ENCODE assay signal across 43 mouse cellular contexts in the genomic region with DNA sequence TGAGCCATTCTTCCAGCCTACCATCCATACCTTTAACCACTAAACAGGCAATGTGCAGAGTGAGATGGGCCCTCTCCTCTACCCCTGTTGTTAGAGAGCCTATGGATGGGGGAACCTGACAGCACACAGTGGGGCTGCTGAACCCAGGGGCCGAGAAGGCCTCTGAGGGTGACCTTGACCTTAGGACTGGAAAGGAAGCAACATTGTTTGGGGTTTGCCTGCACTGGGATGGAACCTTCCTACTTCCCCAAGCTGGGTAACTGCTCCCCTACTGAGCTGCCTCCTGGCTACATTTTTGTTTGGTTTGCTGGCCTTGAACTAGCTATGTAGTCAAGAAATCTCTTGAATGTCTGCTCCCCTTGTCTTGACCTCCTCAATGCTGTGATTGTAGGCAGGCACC. TPM values are rescaled to one million over a fixed set of nuclear protein-coding genes. Genes with fewer than 3 reads are reported as not detected.
"Had no signal": no experiment of that assay in that cellular context is flagged by ENCODE, and none has a peak within 500 bp of the region (broad histone marks: within the 10 kb centered on the region; RNA-seq: fewer than 3 reads in every experiment).

No protein-coding gene starts in this region.

- H3K4me3 ChIP-seq: limb, embryonic 10.5 days; limb, embryonic 12.5 days; limb, embryonic 13.5 days; limb, embryonic 15.5 days; liver, embryonic 12.5 days; liver, embryonic 13.5 days; liver, embryonic 15.5 days; lung, embryonic 15.5 days; megakaryocyte, embryonic 14.5 days; midbrain, embryonic 10.5 days; midbrain, embryonic 12.5 days; midbrain, embryonic 13.5 days; midbrain, embryonic 15.5 days; myocyte; neural tube, embryonic 12.5 days had no signal

- H3K9ac ChIP-seq: limb, embryonic 12.5 days; limb, embryonic 13.5 days; limb, embryonic 15.5 days; liver, embryonic 12.5 days; liver, embryonic 13.5 days; liver, embryonic 14.5 days; liver, embryonic 15.5 days; liver, postnatal 0 days; lung, embryonic 14.5 days; lung, embryonic 15.5 days; midbrain, embryonic 12.5 days; midbrain, embryonic 13.5 days; midbrain, embryonic 15.5 days; neural tube, embryonic 12.5 days had no signal

- H3K9me3 ChIP-seq: limb, embryonic 12.5 days; limb, embryonic 13.5 days; limb, embryonic 15.5 days; liver, embryonic 12.5 days; liver, embryonic 13.5 days; liver, embryonic 15.5 days; lung, embryonic 15.5 days; midbrain, embryonic 10.5 days; midbrain, embryonic 12.5 days; midbrain, embryonic 13.5 days; midbrain, embryonic 15.5 days; neural tube, embryonic 12.5 days had no signal

- DNase-seq: left cerebral cortex, postnatal 4 days; liver; liver, embryonic 13.5 days; liver, postnatal 0 days; lung, adult 18-20 months; lung, adult 2 months; lung, embryonic 14.5 days; lung, postnatal 10 days; lung, postnatal 14 days; lung, postnatal 36 days; lung, postnatal 4 days; midbrain, embryonic 14.5 days had no signal

- H3K27ac ChIP-seq: limb, embryonic 10.5 days; limb, embryonic 12.5 days; limb, embryonic 13.5 days; limb, embryonic 15.5 days; liver, embryonic 12.5 days; liver, embryonic 13.5 days; liver, embryonic 14.5 days; liver, embryonic 15.5 days; lung, embryonic 15.5 days; macrophage; midbrain, embryonic 10.5 days; midbrain, embryonic 12.5 days; midbrain, embryonic 13.5 days; midbrain, embryonic 15.5 days; neural tube, embryonic 12.5 days had no signal

- H3K36me3 ChIP-seq: limb, embryonic 10.5 days; limb, embryonic 12.5 days; limb, embryonic 13.5 days; limb, embryonic 15.5 days; liver, embryonic 12.5 days; liver, embryonic 13.5 days; liver, embryonic 15.5 days; lung, embryonic 15.5 days; midbrain, embryonic 10.5 days; midbrain, embryonic 12.5 days; midbrain, embryonic 13.5 days; midbrain, embryonic 15.5 days; neural tube, embryonic 12.5 days had no signal

- ATAC-seq: liver, embryonic 12.5 days; liver, postnatal 0 days; lung, postnatal 0 days; midbrain, embryonic 13.5 days; midbrain, embryonic 15.5 days; midbrain, embryonic 16.5 days had no signal

- H3K4me2 ChIP-seq: limb, embryonic 12.5 days; limb, embryonic 13.5 days; limb, embryonic 15.5 days; liver, embryonic 11.5 days; liver, embryonic 12.5 days; liver, embryonic 13.5 days; liver, embryonic 15.5 days; lung, embryonic 14.5 days; lung, embryonic 15.5 days; midbrain, embryonic 11.5 days; midbrain, embryonic 12.5 days; midbrain, embryonic 13.5 days; midbrain, embryonic 15.5 days; neural tube, embryonic 12.5 days had no signal

RNA-seq across cellular contexts. Expression of a gene that starts 9.3 kb away (rescaled TPM):
- total RNA-seq: megakaryocyte progenitor cell, adult 5-6 weeks; megakaryocyte-erythroid progenitor cell, adult 5-6 weeks; monocyte, adult 5-6 weeks had no signal

RNA-seq across cellular contexts. Expression of a gene that starts 31.3 kb away (rescaled TPM):
- total RNA-seq: left cerebral cortex, postnatal 10 days; left cerebral cortex, postnatal 25 days; left cerebral cortex, postnatal 36 days; left cerebral cortex, postnatal 4 days; megakaryocyte-erythroid progenitor cell, adult 5-6 weeks; midbrain, postnatal 0 days; monocyte, adult 5-6 weeks had no signal
- polyA plus RNA-seq: limb, embryonic 10.5 days; limb, embryonic 11.5 days; liver, adult 2 months; liver, embryonic 11.5 days; liver, embryonic 12.5 days; liver, embryonic 13.5 days; liver, postnatal 0 days; macrophage; midbrain, embryonic 11.5 days; midbrain, embryonic 14.5 days; neural tube, embryonic 11.5 days; neural tube, embryonic 12.5 days had no signal

RNA-seq across cellular contexts. Expression of a gene that starts 59.4 kb away (rescaled TPM):
- total RNA-seq: megakaryocyte progenitor cell, adult 5-6 weeks; megakaryocyte, adult 5-6 weeks; megakaryocyte-erythroid progenitor cell, adult 5-6 weeks; monocyte, adult 5-6 weeks had no signal
- polyA plus RNA-seq: liver, adult 2 months; lung, embryonic 14.5 days; macrophage; midbrain, embryonic 11.5 days had no signal
